Mouse (Mus musculus) spleen, adult 2 months (tissue): ENCODE results near the gene Tbl3.

ENCODE experiments used
- CTCF ChIP-seq: fragments of 200-500 bp; IDR thresholded peaks from 2 replicates; pipeline ENCODE4 v1.5.1; 2011; ENCODE audit warnings: mild to moderate bottlenecking, inconsistent platforms; ENCODE audit not compliant: insufficient read depth, insufficient read length, insufficient replicate concordance; ENCODE audit errors: extremely low read depth
- POLR2A ChIP-seq: fragments of 200-500 bp; IDR thresholded peaks from 2 replicates; pipeline ENCODE4 v1.6.1; 2011; ENCODE audit warnings: low read depth, low read length, inconsistent platforms

DNA sequence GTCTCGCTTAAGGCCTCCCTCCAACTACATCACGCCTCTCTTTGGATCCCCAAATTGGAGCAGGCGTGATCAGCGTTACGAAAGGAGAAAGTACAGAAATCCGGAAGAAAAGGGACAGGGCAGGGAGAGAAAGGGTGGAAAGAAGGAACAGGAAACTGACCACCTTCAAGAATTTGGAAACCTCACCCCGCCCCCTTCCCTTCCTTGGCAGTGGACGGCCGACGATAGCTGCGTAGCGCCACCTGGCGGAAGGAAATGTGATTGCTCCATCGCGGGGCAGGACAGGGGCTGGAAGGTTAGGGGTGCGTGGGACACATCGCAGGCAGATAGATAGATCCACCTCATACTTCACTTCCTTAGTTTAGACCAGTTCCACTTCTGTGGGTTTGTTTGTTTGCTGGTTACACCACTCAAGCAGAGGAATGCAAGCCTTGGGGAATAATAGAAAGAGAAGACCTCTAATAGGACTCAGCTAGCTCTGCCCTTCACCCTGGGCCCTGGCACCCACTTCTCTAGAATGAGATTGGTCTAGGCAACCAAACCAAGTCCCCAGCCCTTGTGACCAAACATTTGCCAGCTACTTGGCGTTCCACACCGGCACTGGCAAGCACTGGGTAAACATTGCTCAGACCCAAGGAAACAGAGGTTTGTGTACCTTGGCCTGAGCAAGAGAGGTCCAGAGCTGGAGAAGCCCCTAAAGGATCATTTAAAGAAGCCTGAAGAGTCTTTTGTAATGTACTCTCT lies 53.3 kb downstream of the Tbl3 start:
- TF ChIP-seq CTCF, result peak; percentile 97
- TF ChIP-seq POLR2A, result no peak
